Comparison of ENCODE assay signal across 7 mouse cellular contexts in genomic region chr4:131837872-131838524, GRCm38 (mm10). TPM values are rescaled to one million over a fixed set of nuclear protein-coding genes. Genes with fewer than 3 reads are reported as not detected.
DNase-seq lines count a peak whose midpoint lies in the region; ATAC-seq lines count a peak whose summit lies in the region.

TSS of gene Ptpru (minus strand) at chr4:131838288.

- peak within 1 kb of the TSS; percentile 98 for H3K4me2 ChIP-seq in limb, embryonic 11.5 days (ENCODE audit: low read depth, severe bottlenecking)
- H3K4me2 ChIP-seq in midbrain, embryonic 14.5 days (ENCODE audit: low read length), result peak within 1 kb of the TSS; percentile 99

- under 1% methylated on average over 70 of the region's 72 CpGs for WGBS in limb, embryonic 11.5 days
- under 1% methylated on average over 72 of the region's 72 CpGs for WGBS in midbrain, embryonic 14.5 days

- peak within 1 kb of the TSS; percentile 58 for H3K4me3 ChIP-seq in limb, embryonic 11.5 days (ENCODE audit: low read depth, low read length)
- peak within 1 kb of the TSS; percentile 59 for H3K4me3 ChIP-seq in midbrain, embryonic 14.5 days (replicated peaks; ENCODE audit: low read depth, low read length)

- ATAC-seq in limb, embryonic 11.5 days (ENCODE audit: insufficient number of reproducible peaks, low FRiP score, low TSS enrichment, low read depth), result peak; percentile 73
- ATAC-seq in midbrain, embryonic 14.5 days (ENCODE audit: low FRiP score, low TSS enrichment), result peak; percentile 85

- peak; percentile 99 for DNase-seq in adrenal gland, adult 18-20 months (ENCODE audit: low spot score in 2 of 2)
- peak; percentile 72 for DNase-seq in embryo, embryonic 11.5 days (ENCODE audit: low read depth, low spot score)
- peak; percentile 99 for DNase-seq in heart, adult 11 months
- DNase-seq in kidney, adult 18-20 months, result peak; percentile 95
- peak; percentile 93 for DNase-seq in limb, embryonic 11.5 days (ENCODE audit: low spot score)
- DNase-seq in midbrain, embryonic 14.5 days, result peak; percentile 93
- peak; percentile 67 for DNase-seq in spleen, adult 12 weeks (ENCODE audit: low spot score)

- peak within 1 kb of the TSS; percentile 82 for H3K9ac ChIP-seq in limb, embryonic 11.5 days (ENCODE audit: low read length)
- peak within 1 kb of the TSS; percentile 68 for H3K9ac ChIP-seq in midbrain, embryonic 14.5 days (replicated peaks; ENCODE audit: low read length)

- peaks cover 3% of the 10 kb centered on the region; the same call in 1 of the 2 replicates for H3K27me3 ChIP-seq in limb, embryonic 11.5 days (ENCODE audit: control insufficient read depth, insufficient read depth, low read length)
- peaks cover 22% of the 10 kb centered on the region for H3K27me3 ChIP-seq in midbrain, embryonic 14.5 days (ENCODE audit: control insufficient read depth, insufficient read depth, low read length)

- peaks cover 13% of the 10 kb centered on the region for H3K4me1 ChIP-seq in limb, embryonic 11.5 days (ENCODE audit: control insufficient read depth, insufficient read depth, low read length)
- peaks cover 11% of the 10 kb centered on the region; the same call in 1 of the 2 replicates for H3K4me1 ChIP-seq in midbrain, embryonic 14.5 days (ENCODE audit: control insufficient read depth, insufficient read depth, low read length)

- H3K9me3 ChIP-seq in limb, embryonic 11.5 days (ENCODE audit: control insufficient read depth, low read length), result no peaks in the 10 kb centered on the region
- H3K9me3 ChIP-seq in midbrain, embryonic 14.5 days (ENCODE audit: control insufficient read depth, low read length), result no peaks in the 10 kb centered on the region

- H3K27ac ChIP-seq in limb, embryonic 11.5 days (replicated peaks; ENCODE audit: low read depth, low read length), result no peak within 1 kb of the TSS
- H3K27ac ChIP-seq in midbrain, embryonic 14.5 days (replicated peaks; ENCODE audit: low read depth, low read length), result 0 out of 2 replicates have a peak within 1 kb of the TSS, but pooled peaks have one; percentile 5

- no peaks in the 10 kb centered on the region for H3K36me3 ChIP-seq in limb, embryonic 11.5 days (ENCODE audit: control insufficient read depth, insufficient read depth, low read length)
- no peaks in the 10 kb centered on the region for H3K36me3 ChIP-seq in midbrain, embryonic 14.5 days (ENCODE audit: control insufficient read depth, insufficient read depth, low read length)

RNA-seq across cellular contexts. Expression of gene Ptpru, which starts in this region (rescaled TPM):
- 10 to 100 TPM; 49.3 to 55.5 TPM for total RNA-seq in adrenal gland, adult 18-20 months (2021)
- polyA plus RNA-seq in limb, embryonic 11.5 days (2014; fragmentation: Nextera tagmentation; extraction: Ambion mirVana), result 12.5 and 13.3 TPM in 2 replicates
- 18.0 and 20.8 TPM in 2 replicates for polyA plus RNA-seq in midbrain, embryonic 14.5 days (2014; fragmentation: Nextera tagmentation; extraction: Ambion mirVana)
